Comparison of ENCODE assay signal across 8 mouse cellular contexts in genomic region chr6:72898244-72899200, GRCm38 (mm10). TPM values are rescaled to one million over a fixed set of nuclear protein-coding genes. Genes with fewer than 3 reads are reported as not detected.
DNase-seq lines count a peak whose midpoint lies in the region; ATAC-seq and TF ChIP-seq lines count a peak whose summit lies in the region.

No protein-coding gene starts in this region.

- peaks cover under 1% of the 10 kb centered on the region for H3K27me3 ChIP-seq in G1E (ENCODE audit: insufficient read depth, low read length)
- no peaks in the 10 kb centered on the region for H3K27me3 ChIP-seq in forebrain, embryonic 15.5 days

- peak; percentile 25 for ATAC-seq in G1E (ENCODE audit: extremely low read depth, insufficient number of reproducible peaks, low FRiP score, poor library complexity, severe bottlenecking)
- ATAC-seq in forebrain, embryonic 15.5 days (replicated peaks): peak; percentile 66
- peak; percentile 40 to 57; a peak in 3 of 4 replicates for ATAC-seq in hematopoietic stem cell, adult 5-6 weeks (replicated peaks in 1 of 2; ENCODE audit: insufficient read depth in 1 of 2, low FRiP score in 2 of 2, low TSS enrichment in 1 of 2, low read depth in 1 of 2, poor library complexity in 2 of 2, severe bottlenecking in 2 of 2)

- H3K9ac ChIP-seq in forebrain, embryonic 15.5 days (replicated peaks): peak overlapping the region; percentile 89

- H3K27ac ChIP-seq in forebrain, embryonic 15.5 days (replicated peaks): peak overlapping the region; percentile 93

- no peak for TF ChIP-seq CTCF in G1E (IDR thresholded peaks at IDR 0.05; ENCODE audit: low read depth, low read length)

- H3K4me1 ChIP-seq in G1E (ENCODE audit: insufficient read depth, low read depth, low read length): peaks cover 40% of the 10 kb centered on the region
- peaks cover 40% of the 10 kb centered on the region for H3K4me1 ChIP-seq in forebrain, embryonic 15.5 days

- H3K9me3 ChIP-seq in G1E (replicated peaks): no peaks in the 10 kb centered on the region
- H3K9me3 ChIP-seq in forebrain, embryonic 15.5 days: no peaks in the 10 kb centered on the region

- H3K36me3 ChIP-seq in G1E (replicated peaks): peaks cover 29% of the 10 kb centered on the region
- H3K36me3 ChIP-seq in forebrain, embryonic 15.5 days: no peaks in the 10 kb centered on the region

- H3K4me3 ChIP-seq in G1E (ENCODE audit: low read depth, low read length): peak overlapping the region; percentile 81
- H3K4me3 ChIP-seq in forebrain, embryonic 15.5 days: peak overlapping the region; percentile 56

- H3K4me2 ChIP-seq in forebrain, embryonic 15.5 days (replicated peaks): peak overlapping the region; percentile 70

- WGBS in forebrain, embryonic 15.5 days: under 1% methylated on average over 71 of the region's 71 CpGs

- DNase-seq in G1E (ENCODE audit: low spot score): peak; percentile 65
- peak; percentile 56 for DNase-seq in cerebellum, adult 11-12 months
- DNase-seq in layer of hippocampus, postnatal 10 days (ENCODE audit: low spot score in 2 of 2): peak; percentile 64 to 72
- peak; percentile 61 for DNase-seq in lung, postnatal 36 days
- DNase-seq in retina, postnatal 1 day: peak; percentile 65
- DNase-seq in thymus, postnatal 4 days: peak; percentile 80

RNA-seq across cellular contexts. Expression of gene Kcmf1, which starts 1.3 kb away (rescaled TPM):
- 102 and 119 TPM in 2 replicates for total RNA-seq in G1E (2014; fragmentation: Nextera tagmentation)
- total RNA-seq in G1E (2017): 65.2 and 81.3 TPM in 2 replicates
- 27.3 and 88.5 TPM in 2 replicates for polyA plus RNA-seq in G1E (2012)
- 37.6 and 38.9 TPM in 2 replicates for polyA plus RNA-seq in forebrain, embryonic 15.5 days (2015; fragmentation: Nextera tagmentation; extraction: Ambion mirVana)
- 112 and 159 TPM in 2 replicates for total RNA-seq in hematopoietic stem cell, adult 5-6 weeks (2017)
- 10 to 100 TPM; 63.3 to 65.6 TPM for total RNA-seq in layer of hippocampus, postnatal 10 days (2021)

Comparison
In these comparisons a context has a peak if more than half of its experiments do, and no peak if none do; other contexts are left out.
1. Peak in every context shown above with its lines: DNase-seq, ATAC-seq, H3K4me3 ChIP-seq and H3K27ac ChIP-seq.